Mouse (Mus musculus): Measurements from ENCODE around the gene 0610009B22Rik. TPM values are rescaled to one million over a fixed set of nuclear protein-coding genes. Genes with fewer than 3 reads are reported as not detected.

0610009B22Rik gene
- 10 to 100 TPM; 14.8 to 17.9 TPM for polyA plus RNA-seq (2017; shearing (Covaris generic))

GRCm38 (mm10) chr11:51688330-51689328 is at the start of gene 0610009B22Rik:
Gene 0610009B22Rik (minus strand): TSS chr11:51688874.

GRCm38 (mm10) chr11:51650691-51651515 is 37.8 kb downstream of the 0610009B22Rik start, which contains the start of the genes N4bp3 and D930048N14Rik:
Gene N4bp3 (minus strand): TSS chr11:51650842.
Gene D930048N14Rik (plus strand): TSS chr11:51650954.

GRCm38 (mm10) chr11:51635525-51636322 is 53.0 kb downstream of the 0610009B22Rik start, which contains the start of gene Rmnd5b:
Gene Rmnd5b (minus strand): TSS chr11:51635896.

Other genes with a start within 250 kb of the 0610009B22Rik start
- 10 to 100 TPM; 24.8 to 28.3 TPM for gene Phykpl, start 104.1 kb downstream of the 0610009B22Rik start, polyA plus RNA-seq (2017; shearing (Covaris generic))
- 100 to 1,000 TPM; 537 to 557 TPM for gene Hnrnpab, start 82.0 kb downstream of the 0610009B22Rik start, polyA plus RNA-seq (2017; shearing (Covaris generic))
- 100 to 1,000 TPM in 1 of 2 experiments, 10 to 100 TPM in 1; 99.3 to 126 TPM for gene Nhp2, start 69.1 kb downstream of the 0610009B22Rik start, polyA plus RNA-seq (2017; shearing (Covaris generic))
- gene Rmnd5b, start 53.0 kb downstream of the 0610009B22Rik start, polyA plus RNA-seq (2017; shearing (Covaris generic)), result 10 to 100 TPM; 90.2 to 92.9 TPM
- gene N4bp3, start 38.0 kb downstream of the 0610009B22Rik start, polyA plus RNA-seq (2017; shearing (Covaris generic)), result 10 to 100 TPM in 1 of 2 experiments, 1 to 10 TPM in 1; 3.6 to 10.5 TPM
- 1 to 10 TPM in 1 of 2 experiments, under 1 TPM in 1; 0.69 to 2.3 TPM for gene D930048N14Rik, start 37.9 kb downstream of the 0610009B22Rik start, polyA plus RNA-seq (2017; shearing (Covaris generic))
- gene Sec24a, start 74.8 kb upstream of the 0610009B22Rik start, polyA plus RNA-seq (2017; shearing (Covaris generic)), result 10 to 100 TPM; 28.4 to 40.0 TPM
- gene Sar1b, start 74.8 kb upstream of the 0610009B22Rik start, polyA plus RNA-seq (2017; shearing (Covaris generic)), result 100 to 1,000 TPM; 114 to 153 TPM
- 1 to 10 TPM; 3.8 to 6.3 TPM for gene Jade2, start 168.8 kb upstream of the 0610009B22Rik start, polyA plus RNA-seq (2017; shearing (Covaris generic))